Mouse (Mus musculus) lung, embryonic 14.5 days (tissue): ENCODE data around the gene Sipa1l1. TPM values are rescaled to one million over a fixed set of nuclear protein-coding genes. Genes with fewer than 3 reads are reported as not detected.

Source experiments
- ATAC-seq: fragments of 200-750 bp; cut with Nextera tagmentation; 2 replicates; pipeline ENCODE4 v1.8.0; 2017; ENCODE audit warnings: mild to moderate bottlenecking, moderate TSS enrichment, moderate library complexity; ENCODE audit not compliant: insufficient read depth
- DNase-seq: peaks from one replicate; pipeline ENCODE4 v3.0.0-alpha.2; 2015
- H3K27ac ChIP-seq: fragments of 300-500 bp; sonication (generic); 2 replicates; pipeline ENCODE4 v1.5.1; 2014; ENCODE audit warnings: low read depth, mild to moderate bottlenecking, moderate library complexity
- H3K27me3 ChIP-seq: fragments of 300-500 bp; sonication (generic); 2 replicates; pipeline ENCODE4 v1.6.1; 2014; ENCODE audit warnings: low read length, control low read depth; ENCODE audit not compliant: insufficient read depth
- H3K36me3 ChIP-seq: fragments of 300-500 bp; sonication (generic); 2 replicates; pipeline ENCODE4 v1.6.1; 2014; ENCODE audit warnings: control low read depth; ENCODE audit not compliant: insufficient read depth
- H3K4me1 ChIP-seq: fragments of 300-500 bp; sonication (generic); 2 replicates; pipeline ENCODE4 v1.6.1; 2014; ENCODE audit warnings: antibody characterized with exemption, control low read depth; ENCODE audit not compliant: insufficient read depth
- H3K4me2 ChIP-seq: fragments of 300-500 bp; sonication (generic); 2 replicates; pipeline ENCODE4 v1.6.1; 2014; ENCODE audit warnings: mild to moderate bottlenecking
- H3K4me3 ChIP-seq: fragments of 300-500 bp; sonication (generic); 2 replicates; pipeline ENCODE4 v1.5.1; 2014; ENCODE audit warnings: low read depth, low read length
- H3K9ac ChIP-seq: fragments of 300-500 bp; sonication (generic); 2 replicates; pipeline ENCODE4 v1.6.1; 2014
- H3K9me3 ChIP-seq: fragments of 300-500 bp; sonication (generic); 2 replicates; pipeline ENCODE4 v1.6.1; 2016; ENCODE audit warnings: low read depth, low read length, control low read depth
- CTCF ChIP-seq: IDR thresholded peaks from 2 replicates; pipeline ENCODE4 v1.5.1; 2016; ENCODE audit warnings: antibody characterized with exemption, low read depth
- WGBS: fragments of 180-500 bp; shearing (Covaris S2); extraction: QIAGEN DNeasy Blood & Tissue Kit; methylation state at CpG from one replicate; pipeline ENCODE4 v1.1.7; 2014; 5-methylcytosine and 5-hydroxymethylcytosine counted together
- polyA plus RNA-seq: library from polyadenylated mRNA; unstranded; fragments of >200 nt; fragmentation: Nextera tagmentation; extraction: Ambion mirVana; gene quantifications from 2 replicates; pipeline ENCODE4 v1.2.1, GENCODE M21; 2014

Gene Sipa1l1
- polyA plus RNA-seq, 1 experiment from 2014 or later, result 30.5 TPM

DNA sequence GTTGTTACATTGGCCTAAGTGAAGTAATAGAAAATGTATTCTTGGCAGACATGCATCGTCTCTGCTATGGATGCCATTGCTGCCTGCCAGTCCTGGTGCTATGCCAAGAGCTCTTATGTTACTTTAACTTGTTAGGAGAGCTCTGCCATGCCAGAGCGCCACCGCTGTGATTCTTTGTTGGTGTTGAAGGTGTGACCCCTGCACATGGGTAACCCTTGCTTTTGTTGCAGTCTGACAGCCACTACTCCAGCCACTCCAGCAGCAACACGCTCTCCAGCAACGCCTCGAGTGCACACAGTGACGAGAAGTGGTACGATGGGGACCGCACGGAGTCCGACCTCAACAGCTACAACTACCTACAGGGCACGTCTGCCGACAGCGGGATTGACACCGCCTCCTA is 255.7 kb downstream of the Sipa1l1 start:
- DNase-seq, result no peak
- no peak for ATAC-seq
- peaks cover 57% of the 10 kb centered on the region for H3K36me3 ChIP-seq
- H3K9me3 ChIP-seq, result no peaks in the 10 kb centered on the region
- H3K27me3 ChIP-seq, result no peaks in the 10 kb centered on the region
- H3K27ac ChIP-seq, result no peak overlapping the region
- no peak overlapping the region for H3K4me3 ChIP-seq
- 83% methylated on average over 15 of the region's 15 CpGs for WGBS
- no peak for TF ChIP-seq CTCF
- no peak overlapping the region for H3K9ac ChIP-seq
- no peak overlapping the region for H3K4me2 ChIP-seq
- H3K4me1 ChIP-seq, result no peaks in the 10 kb centered on the region

DNA sequence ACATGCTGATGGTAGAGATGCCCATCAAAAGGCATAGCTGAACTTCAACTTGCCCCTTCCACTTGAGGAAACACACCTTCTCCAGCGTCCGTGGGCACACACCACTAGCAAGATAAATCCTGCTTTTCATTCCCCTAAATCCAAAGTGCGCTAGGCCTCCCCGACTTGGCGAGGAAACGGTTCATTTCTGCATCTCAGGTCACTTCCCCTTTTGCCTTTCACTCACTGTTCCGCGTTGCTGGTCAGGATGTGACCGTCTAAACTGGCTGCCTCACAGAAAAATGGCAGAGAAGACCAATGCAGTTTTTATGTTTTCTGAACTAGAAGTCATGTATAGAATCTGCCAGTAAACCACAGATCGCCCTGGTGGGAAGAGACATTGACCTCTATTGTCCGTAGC is 256.7 kb downstream of the Sipa1l1 start:
- no peak overlapping the region for H3K4me3 ChIP-seq
- no peak for ATAC-seq
- no peak overlapping the region for H3K27ac ChIP-seq
- H3K36me3 ChIP-seq, result peaks cover 57% of the 10 kb centered on the region
- H3K4me1 ChIP-seq, result no peaks in the 10 kb centered on the region
- H3K9ac ChIP-seq, result no peak overlapping the region
- no peaks in the 10 kb centered on the region for H3K27me3 ChIP-seq
- H3K9me3 ChIP-seq, result no peaks in the 10 kb centered on the region
- no peak overlapping the region for H3K4me2 ChIP-seq
- TF ChIP-seq CTCF, result no peak
- no peak for DNase-seq
- 85% methylated on average over 11 of the region's 11 CpGs for WGBS

DNA sequence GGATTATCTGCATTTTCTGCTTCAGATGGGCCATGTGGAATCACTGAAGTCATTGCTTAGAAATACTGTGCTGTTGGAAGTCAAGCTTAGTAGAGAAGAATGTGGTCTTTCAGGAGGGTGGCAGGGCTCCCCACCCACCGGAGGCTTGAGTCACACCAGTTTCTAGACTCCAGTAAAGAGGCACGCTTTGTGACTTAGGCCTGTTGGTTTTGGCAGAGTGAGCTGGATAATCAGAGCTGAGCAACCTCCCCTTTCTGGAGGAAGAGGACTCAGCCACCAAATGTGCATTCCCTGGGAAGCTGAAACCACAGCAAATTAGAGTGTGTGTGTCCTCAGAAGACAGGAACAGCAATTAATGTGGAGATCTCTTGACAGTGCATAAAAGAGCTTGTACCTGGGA is 258.3 kb downstream of the Sipa1l1 start:
- no peak overlapping the region for H3K9ac ChIP-seq
- 85% methylated on average over 2 of the region's 2 CpGs for WGBS

DNA sequence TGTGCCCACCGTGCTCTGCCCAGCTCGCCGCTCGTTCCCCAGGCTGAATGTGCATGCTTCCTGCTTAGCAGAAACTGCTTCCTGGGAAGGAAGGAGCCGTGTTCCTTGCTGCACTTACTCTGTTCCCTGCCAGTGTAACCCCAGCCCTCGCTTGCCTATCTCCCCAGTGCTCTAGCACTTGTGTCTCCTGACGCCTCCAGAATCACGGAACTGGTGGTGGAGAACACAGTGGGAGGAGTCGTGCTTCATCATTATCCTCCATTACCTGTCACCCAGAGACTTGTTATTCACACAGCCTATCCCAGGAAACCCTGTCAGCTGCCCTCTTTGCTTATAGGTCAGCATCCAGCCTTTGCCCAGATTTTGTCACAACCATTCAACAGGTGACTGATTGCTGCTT is 259.3 kb downstream of the Sipa1l1 start:
- ATAC-seq (no peak), DNase-seq (no peak)
- no peak overlapping the region for H3K9ac ChIP-seq
- H3K27ac ChIP-seq, result no peak overlapping the region
- WGBS, result 70% methylated on average over 9 of the region's 9 CpGs
- H3K36me3 ChIP-seq, result peaks cover 42% of the 10 kb centered on the region
- H3K9me3 ChIP-seq, result no peaks in the 10 kb centered on the region
- TF ChIP-seq CTCF, result no peak
- no peak overlapping the region for H3K4me2 ChIP-seq
- no peak overlapping the region for H3K4me3 ChIP-seq
- H3K4me1 ChIP-seq, result no peaks in the 10 kb centered on the region
- H3K27me3 ChIP-seq, result no peaks in the 10 kb centered on the region

More for the DNA sequence above, 258.3 kb downstream of the Sipa1l1 start:
- Histone ChIP-seq H3K4me3 (no peak overlapping the region), H3K4me1 (no peaks in the 10 kb centered on the region), H3K27ac (no peak overlapping the region), H3K27me3 (no peaks in the 10 kb centered on the region), H3K9me3 (no peaks in the 10 kb centered on the region), H3K36me3 (peaks cover 46% of the 10 kb centered on the region), H3K4me2 (no peak overlapping the region)
- DNase-seq (no peak), ATAC-seq (no peak)
- TF ChIP-seq CTCF, result no peak

DNA sequence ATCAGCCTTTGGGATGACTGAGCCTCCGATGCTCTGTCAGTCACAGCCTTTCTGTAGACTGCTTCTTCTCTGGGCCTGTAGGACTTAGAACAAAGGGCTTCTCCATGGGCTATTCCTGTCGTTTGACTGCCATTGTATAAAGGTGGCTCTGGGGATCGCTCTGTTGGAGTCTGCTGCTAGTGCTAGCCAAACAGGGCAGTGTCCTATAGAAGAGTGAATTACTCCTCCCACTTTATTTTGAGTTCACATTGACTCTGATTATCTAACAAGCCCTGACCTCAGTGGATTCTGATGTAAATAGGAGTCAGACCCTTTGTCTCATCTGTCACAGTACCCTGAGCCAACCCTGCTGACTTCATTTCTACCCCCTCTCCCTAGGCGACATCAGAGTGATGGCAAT is 264.2 kb downstream of the Sipa1l1 start:
- no peak overlapping the region for H3K27ac ChIP-seq
- no peaks in the 10 kb centered on the region for H3K4me1 ChIP-seq
- TF ChIP-seq CTCF, result no peak
- H3K9me3 ChIP-seq, result no peaks in the 10 kb centered on the region
- no peak overlapping the region for H3K4me3 ChIP-seq
- no peaks in the 10 kb centered on the region for H3K27me3 ChIP-seq
- DNase-seq, result no peak
- WGBS, result 81% methylated on average over 4 of the region's 4 CpGs
- no peak overlapping the region for H3K9ac ChIP-seq
- no peak for ATAC-seq
- H3K4me2 ChIP-seq, result no peak overlapping the region
- H3K36me3 ChIP-seq, result peaks cover 38% of the 10 kb centered on the region; the same call in 1 of the 2 replicates

DNA sequence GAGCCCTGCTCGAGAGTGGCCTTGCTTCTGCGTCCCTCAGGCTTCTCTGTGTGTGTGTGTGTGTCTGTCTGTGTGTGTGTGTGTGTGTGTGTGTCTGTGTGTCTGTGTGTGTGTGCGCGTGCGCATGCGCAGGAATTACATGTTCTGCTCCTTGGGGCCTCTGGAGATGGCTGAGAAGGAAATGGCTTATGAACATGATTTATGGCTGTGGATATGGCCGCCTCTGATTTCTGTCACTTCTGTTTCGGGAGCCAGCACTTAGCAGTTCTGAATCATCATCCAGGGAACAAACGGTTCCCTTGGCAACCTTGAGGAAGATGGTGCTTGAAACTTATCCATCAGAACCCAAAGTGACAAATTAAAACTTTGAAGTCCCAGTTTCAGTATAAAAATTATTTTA is 265.5 kb downstream of the Sipa1l1 start:
- H3K27me3 ChIP-seq, result no peaks in the 10 kb centered on the region
- no peak for ATAC-seq
- peaks cover 42% of the 10 kb centered on the region for H3K36me3 ChIP-seq
- no peaks in the 10 kb centered on the region for H3K9me3 ChIP-seq
- H3K9ac ChIP-seq, result no peak overlapping the region
- no peak for TF ChIP-seq CTCF
- H3K27ac ChIP-seq, result no peak overlapping the region
- WGBS, result 66% methylated on average over 9 of the region's 9 CpGs
- no peak overlapping the region for H3K4me3 ChIP-seq
- no peak for DNase-seq
- no peaks in the 10 kb centered on the region for H3K4me1 ChIP-seq
- H3K4me2 ChIP-seq, result no peak overlapping the region

GRCm38 (mm10) chr12:82441479-82441878 is 272.4 kb downstream of the Sipa1l1 start:
- DNase-seq, result no peak
- Histone ChIP-seq H3K27ac (no peak overlapping the region), H3K36me3 (peaks cover 56% of the 10 kb centered on the region)

GRCm38 (mm10) chr12:82446609-82447024 is 277.5 kb downstream of the Sipa1l1 start:
- H3K9ac ChIP-seq, result no peak overlapping the region
- H3K4me1 ChIP-seq, result no peaks in the 10 kb centered on the region
- no peaks in the 10 kb centered on the region for H3K9me3 ChIP-seq
- no peak overlapping the region for H3K4me3 ChIP-seq
- 84% methylated on average over 8 of the region's 8 CpGs for WGBS
- ATAC-seq (no peak), DNase-seq (no peak)
- no peak overlapping the region for H3K27ac ChIP-seq
- no peaks in the 10 kb centered on the region for H3K27me3 ChIP-seq
- H3K36me3 ChIP-seq, result peaks cover 29% of the 10 kb centered on the region
- no peak overlapping the region for H3K4me2 ChIP-seq
- TF ChIP-seq CTCF, result no peak

More at GRCm38 (mm10) chr12:82441479-82441878, 272.4 kb downstream of the Sipa1l1 start:
- H3K9ac ChIP-seq, result no peak overlapping the region
- ATAC-seq, result no peak
- no peaks in the 10 kb centered on the region for H3K27me3 ChIP-seq
- H3K4me3 ChIP-seq, result no peak overlapping the region
- no peak overlapping the region for H3K4me2 ChIP-seq
- H3K9me3 ChIP-seq, result no peaks in the 10 kb centered on the region
- no peaks in the 10 kb centered on the region for H3K4me1 ChIP-seq
- TF ChIP-seq CTCF, result no peak
- WGBS, result 74% methylated on average over 3 of the region's 3 CpGs
